8 mouse cellular contexts compared by ENCODE assay signal in genomic region chr13:22022241-22022640, GRCm38 (mm10). TPM values are rescaled to one million over a fixed set of nuclear protein-coding genes. Genes with fewer than 3 reads are reported as not detected.
DNase-seq lines count a peak whose midpoint lies in the region; ATAC-seq and TF ChIP-seq lines count a peak whose summit lies in the region.

No protein-coding gene starts in this region.

- no peaks in the 10 kb centered on the region for H3K36me3 ChIP-seq in intestine, postnatal 0 days (ENCODE audit: control insufficient read depth, insufficient read depth)
- no peaks in the 10 kb centered on the region for H3K36me3 ChIP-seq in limb, embryonic 15.5 days
- H3K36me3 ChIP-seq in midbrain, embryonic 15.5 days (replicated peaks) = no peaks in the 10 kb centered on the region

- H3K4me3 ChIP-seq in intestine, postnatal 0 days (ENCODE audit: low read depth, low read length) = peak overlapping the region; percentile 51
- H3K4me3 ChIP-seq in limb, embryonic 15.5 days = peak overlapping the region; percentile 45
- H3K4me3 ChIP-seq in midbrain, embryonic 15.5 days = peak overlapping the region; percentile 35

- H3K4me1 ChIP-seq in intestine, postnatal 0 days (replicated peaks; ENCODE audit: control insufficient read depth, insufficient read depth, low read length) = no peaks in the 10 kb centered on the region
- peaks cover 18% of the 10 kb centered on the region for H3K4me1 ChIP-seq in limb, embryonic 15.5 days
- peaks cover 29% of the 10 kb centered on the region for H3K4me1 ChIP-seq in midbrain, embryonic 15.5 days

- DNase-seq in B cell, adult 2 months = peak; percentile 84 to 86
- peak; percentile 87 for DNase-seq in adrenal gland, adult 2 months
- peak; percentile 90 for DNase-seq in embryo, embryonic 9.5 days (ENCODE audit: extremely low spot score)
- DNase-seq in heart, adult 18-20 months = peak; percentile 89 to 96
- DNase-seq in spleen, postnatal 36 days (ENCODE audit: low spot score in 2 of 2) = peak; percentile 72 to 81

- H3K4me2 ChIP-seq in intestine, postnatal 0 days (replicated peaks; ENCODE audit: low read depth) = peak overlapping the region; percentile 70
- H3K4me2 ChIP-seq in limb, embryonic 15.5 days = peak overlapping the region; percentile 56
- peak overlapping the region; percentile 50 for H3K4me2 ChIP-seq in midbrain, embryonic 15.5 days

- H3K27ac ChIP-seq in intestine, postnatal 0 days (ENCODE audit: low read depth, low read length) = no peak overlapping the region
- no peak overlapping the region for H3K27ac ChIP-seq in limb, embryonic 15.5 days
- no peak overlapping the region for H3K27ac ChIP-seq in midbrain, embryonic 15.5 days

- H3K9ac ChIP-seq in intestine, postnatal 0 days (ENCODE audit: low read depth, low read length) = peak overlapping the region; percentile 35; the same call in 1 of the 2 replicates
- H3K9ac ChIP-seq in limb, embryonic 15.5 days = 0 out of 2 replicates have a peak overlapping the region, but pooled peaks have one; percentile 10
- H3K9ac ChIP-seq in midbrain, embryonic 15.5 days = no peak overlapping the region

- ATAC-seq in intestine, postnatal 0 days = peak; percentile 70
- no peak for ATAC-seq in limb, embryonic 15.5 days (ENCODE audit: insufficient number of reproducible peaks, low FRiP score, low TSS enrichment, low read depth)
- ATAC-seq in midbrain, embryonic 15.5 days (replicated peaks) = peak; percentile 53; the same call in 1 of the 2 replicates

- WGBS in intestine, postnatal 0 days = 1% methylated on average over 9 of the region's 9 CpGs
- WGBS in limb, embryonic 15.5 days = 1% methylated on average over 9 of the region's 9 CpGs
- 1% methylated on average over 9 of the region's 9 CpGs for WGBS in midbrain, embryonic 15.5 days

- H3K27me3 ChIP-seq in intestine, postnatal 0 days (replicated peaks; ENCODE audit: control insufficient read depth, insufficient read depth, low read length) = no peaks in the 10 kb centered on the region
- H3K27me3 ChIP-seq in limb, embryonic 15.5 days = peaks cover 32% of the 10 kb centered on the region
- peaks cover 38% of the 10 kb centered on the region for H3K27me3 ChIP-seq in midbrain, embryonic 15.5 days (replicated peaks)

- H3K9me3 ChIP-seq in intestine, postnatal 0 days (ENCODE audit: control insufficient read depth) = no peaks in the 10 kb centered on the region
- no peaks in the 10 kb centered on the region for H3K9me3 ChIP-seq in limb, embryonic 15.5 days
- H3K9me3 ChIP-seq in midbrain, embryonic 15.5 days = no peaks in the 10 kb centered on the region

- TF ChIP-seq CTCF in intestine, postnatal 0 days (IDR thresholded peaks at IDR 0.05; ENCODE audit: low read depth) = no peak

RNA-seq across cellular contexts. Expression of gene Prss16, which starts 12.7 kb away (rescaled TPM):
- under 1 TPM in 1 of 2 experiments, not detected in 1; 0.61 TPM for total RNA-seq in adrenal gland, adult 2 months (2021)
- 0.35 and 1.0 TPM in 2 replicates for polyA plus RNA-seq in adrenal gland, adult 2 months (2012; rRNA removed)
- total RNA-seq in heart, adult 18-20 months (2021) = not detected
- 4.0 and 4.1 TPM in 2 replicates for polyA plus RNA-seq in intestine, postnatal 0 days (2015; fragmentation: Nextera tagmentation; extraction: Ambion mirVana)
- 1.2 and 1.3 TPM in 2 replicates for polyA plus RNA-seq in limb, embryonic 15.5 days (2015; fragmentation: Nextera tagmentation; extraction: Ambion mirVana)
- not detected in 2 replicates for polyA plus RNA-seq in midbrain, embryonic 15.5 days (2015; fragmentation: Nextera tagmentation; extraction: Ambion mirVana)

RNA-seq across cellular contexts. Expression of gene Hist1h2ah, which starts 13.1 kb away (rescaled TPM):
- 10 to 100 TPM; 14.2 to 18.9 TPM for total RNA-seq in adrenal gland, adult 2 months (2021)
- polyA plus RNA-seq in adrenal gland, adult 2 months (2012; rRNA removed) = 1.0 and 16.0 TPM in 2 replicates
- total RNA-seq in heart, adult 18-20 months (2021) = 10 to 100 TPM; 10.9 to 12.6 TPM
- polyA plus RNA-seq in intestine, postnatal 0 days (2015; fragmentation: Nextera tagmentation; extraction: Ambion mirVana) = 3.4 and 5.3 TPM in 2 replicates
- 4.7 and 7.2 TPM in 2 replicates for polyA plus RNA-seq in limb, embryonic 15.5 days (2015; fragmentation: Nextera tagmentation; extraction: Ambion mirVana)
- polyA plus RNA-seq in midbrain, embryonic 15.5 days (2015; fragmentation: Nextera tagmentation; extraction: Ambion mirVana) = 1.9 TPM in 1 of 2 replicates, not detected in the other

RNA-seq across cellular contexts. Expression of gene Hist1h2bk, which starts 13.4 kb away (rescaled TPM):
- 10 to 100 TPM; 27.4 to 48.0 TPM for total RNA-seq in adrenal gland, adult 2 months (2021)
- polyA plus RNA-seq in adrenal gland, adult 2 months (2012; rRNA removed) = 1.9 and 3.2 TPM in 2 replicates
- 10 to 100 TPM; 15.2 to 16.5 TPM for total RNA-seq in heart, adult 18-20 months (2021)
- 0.90 and 1.8 TPM in 2 replicates for polyA plus RNA-seq in intestine, postnatal 0 days (2015; fragmentation: Nextera tagmentation; extraction: Ambion mirVana)
- 4.2 and 6.2 TPM in 2 replicates for polyA plus RNA-seq in limb, embryonic 15.5 days (2015; fragmentation: Nextera tagmentation; extraction: Ambion mirVana)
- 0.54 and 0.63 TPM in 2 replicates for polyA plus RNA-seq in midbrain, embryonic 15.5 days (2015; fragmentation: Nextera tagmentation; extraction: Ambion mirVana)

RNA-seq across cellular contexts. Expression of gene Hist1h4i, which starts 18.9 kb away (rescaled TPM):
- total RNA-seq in adrenal gland, adult 2 months (2021) = 10 to 100 TPM; 48.5 to 52.2 TPM
- 11.4 and 12.7 TPM in 2 replicates for polyA plus RNA-seq in adrenal gland, adult 2 months (2012; rRNA removed)
- total RNA-seq in heart, adult 18-20 months (2021) = 10 to 100 TPM; 15.0 to 20.2 TPM
- 9.4 and 9.9 TPM in 2 replicates for polyA plus RNA-seq in intestine, postnatal 0 days (2015; fragmentation: Nextera tagmentation; extraction: Ambion mirVana)
- polyA plus RNA-seq in limb, embryonic 15.5 days (2015; fragmentation: Nextera tagmentation; extraction: Ambion mirVana) = 15.8 and 18.4 TPM in 2 replicates
- polyA plus RNA-seq in midbrain, embryonic 15.5 days (2015; fragmentation: Nextera tagmentation; extraction: Ambion mirVana) = 5.7 and 7.7 TPM in 2 replicates

RNA-seq across cellular contexts. Expression of gene Hist1h2ag, which starts 20.5 kb away (rescaled TPM):
- total RNA-seq in adrenal gland, adult 2 months (2021) = 10 to 100 TPM; 14.1 to 18.2 TPM
- 0.45 TPM in 1 of 2 replicates, not detected in the other for polyA plus RNA-seq in adrenal gland, adult 2 months (2012; rRNA removed)
- 10 to 100 TPM in 1 of 2 experiments, 1 to 10 TPM in 1; 7.7 to 10.8 TPM for total RNA-seq in heart, adult 18-20 months (2021)
- 12.9 and 16.0 TPM in 2 replicates for polyA plus RNA-seq in intestine, postnatal 0 days (2015; fragmentation: Nextera tagmentation; extraction: Ambion mirVana)
- 32.9 and 36.9 TPM in 2 replicates for polyA plus RNA-seq in limb, embryonic 15.5 days (2015; fragmentation: Nextera tagmentation; extraction: Ambion mirVana)
- polyA plus RNA-seq in midbrain, embryonic 15.5 days (2015; fragmentation: Nextera tagmentation; extraction: Ambion mirVana) = 5.4 and 6.8 TPM in 2 replicates
